Mouse (Mus musculus) heart, embryonic 14.5 days (tissue): ENCODE results near the gene Htatip2. TPM values are rescaled to one million over a fixed set of nuclear protein-coding genes. Genes with fewer than 3 reads are reported as not detected.

ENCODE experiments used
- ATAC-seq: fragments of 200-750 bp; cut with Nextera tagmentation; 2 replicates; pipeline ENCODE4 v1.8.0; 2017; ENCODE audit warnings: low read depth, moderate TSS enrichment; ENCODE audit not compliant: insufficient number of reproducible peaks, insufficient read depth, low FRiP score
- H3K27ac ChIP-seq, 2 experiments: fragments of 200-500 bp in 1 of 2; fragments of 300-500 bp in 1 of 2; sonication (generic) in 1 of 2; replicated peaks in 1 of 2; 2 replicates each; pipeline ENCODE4 v1.5.1; 2012 to 2014; ENCODE audit warnings: low read depth in 2 of 2, low read length in 2 of 2, control low read depth in 1 of 2, mild to moderate bottlenecking in 1 of 2, mixed read lengths in 1 of 2; ENCODE audit not compliant: control insufficient read depth in 1 of 2, insufficient read depth in 1 of 2
- H3K27me3 ChIP-seq: fragments of 300-500 bp; sonication (generic); 2 replicates; pipeline ENCODE4 v1.6.1; 2014; ENCODE audit warnings: mild to moderate bottlenecking, low read length, control low read depth; ENCODE audit not compliant: control insufficient read depth, insufficient read depth
- H3K36me3 ChIP-seq: fragments of 300-500 bp; sonication (generic); 2 replicates; pipeline ENCODE4 v1.6.1; 2014; ENCODE audit warnings: mild to moderate bottlenecking, control low read depth, low read length, mixed read lengths; ENCODE audit not compliant: control insufficient read depth, insufficient read depth
- H3K4me1 ChIP-seq, 2 experiments: fragments of 200-500 bp in 1 of 2; fragments of 300-500 bp in 1 of 2; sonication (generic) in 1 of 2; 2 replicates each; pipeline ENCODE4 v1.6.1; 2012 to 2014; ENCODE audit warnings: low read length in 2 of 2, control low read depth in 1 of 2, mixed read lengths in 1 of 2; ENCODE audit not compliant: control insufficient read depth in 2 of 2, insufficient read depth in 2 of 2
- H3K4me2 ChIP-seq: fragments of 300-500 bp; sonication (generic); 2 replicates; pipeline ENCODE4 v1.6.1; 2014; ENCODE audit warnings: mild to moderate bottlenecking, low read length
- H3K4me3 ChIP-seq, 2 experiments: fragments of 200-500 bp in 1 of 2; fragments of 300-500 bp in 1 of 2; sonication (generic) in 1 of 2; 2 replicates each; pipeline ENCODE4 v1.5.1; 2012 to 2014; ENCODE audit warnings: low read length in 2 of 2, mild to moderate bottlenecking in 2 of 2, control low read depth in 1 of 2, low read depth in 1 of 2, moderate library complexity in 1 of 2; ENCODE audit not compliant: control insufficient read depth in 1 of 2, insufficient read depth in 1 of 2
- H3K9ac ChIP-seq: fragments of 300-500 bp; sonication (generic); 2 replicates; pipeline ENCODE4 v1.6.1; 2014; ENCODE audit warnings: mild to moderate bottlenecking, low read length
- H3K9me3 ChIP-seq: fragments of 300-500 bp; sonication (generic); 2 replicates; pipeline ENCODE4 v1.6.1; 2016; ENCODE audit warnings: low read length, control low read depth; ENCODE audit not compliant: control insufficient read depth
- WGBS: fragments of 180-500 bp; shearing (Covaris S2); extraction: QIAGEN DNeasy Blood & Tissue Kit; methylation state at CpG from one replicate; pipeline ENCODE4 v1.1.7; 2014; 5-methylcytosine and 5-hydroxymethylcytosine counted together
- polyA plus RNA-seq: library from polyadenylated mRNA; unstranded; fragments of >200 nt; fragmentation: Nextera tagmentation; extraction: Ambion mirVana; gene quantifications from 2 replicates; pipeline ENCODE4 v1.2.1, GENCODE M21; 2014

The Htatip2 gene
- polyA plus RNA-seq, 1 experiment from 2014 or later = 14.9 TPM

- Histone ChIP-seq H3K36me3 (0 out of 2 replicates have a peak, but pooled peaks cover 3% of the 10 kb centered on the region), H3K4me3 (no peak overlapping the region), H3K9me3 (no peaks in the 10 kb centered on the region), H3K27ac (no peak overlapping the region), H3K27me3 (no peaks in the 10 kb centered on the region), H3K9ac (no peak overlapping the region), H3K4me1 (peaks cover 5 to 7% of the 10 kb centered on the region in 2 experiments; a peak in 3 of 4 replicates), H3K4me2 (no peak overlapping the region)
- WGBS = 82% methylated on average over 2 of the region's 2 CpGs
- no peak for ATAC-seq
Observed at GRCm38 (mm10) chr7:49774396-49774795, 15.5 kb downstream of the Htatip2 start.

- no peak overlapping the region for H3K4me3 ChIP-seq
- no peak overlapping the region for H3K9ac ChIP-seq
- ATAC-seq = no peak
- H3K36me3 ChIP-seq = peaks cover 24% of the 10 kb centered on the region
- H3K9me3 ChIP-seq = no peaks in the 10 kb centered on the region
- H3K4me1 ChIP-seq = peaks cover 5 to 15% of the 10 kb centered on the region in 2 experiments; a peak in 3 of 4 replicates
- H3K27me3 ChIP-seq = no peaks in the 10 kb centered on the region
- no peak overlapping the region for H3K4me2 ChIP-seq
- H3K27ac ChIP-seq = no peak overlapping the region
- WGBS = 31% methylated on average over 3 of the region's 3 CpGs
Observed at GRCm38 (mm10) chr7:49777585-49777984, 18.7 kb downstream of the Htatip2 start.

- Histone ChIP-seq H3K27ac (peak within 1 kb of the TSS; percentile 25 to 64; a peak in 2 of 4 replicates), H3K4me3 (peak within 1 kb of the TSS; percentile 68 to 73), H3K36me3 (peaks cover 30% of the 10 kb centered on the region), H3K9me3 (no peaks in the 10 kb centered on the region), H3K27me3 (no peaks in the 10 kb centered on the region), H3K4me1 (peaks cover 5 to 15% of the 10 kb centered on the region in 2 experiments; a peak in 3 of 4 replicates), H3K9ac (peak within 1 kb of the TSS; percentile 76), H3K4me2 (peak within 1 kb of the TSS; percentile 72)
- ATAC-seq = peak; percentile 95
- WGBS = under 1% methylated on average over 67 of the region's 92 CpGs
Observed at GRCm38 (mm10) chr7:49778114-49778901, 19.4 kb downstream of the Htatip2 start, which contains the start of gene Prmt3. Gene Prmt3, plus strand, starts transcription at chr7:49778346.

- H3K9ac ChIP-seq = peak overlapping the region; percentile 76
- WGBS = 80% methylated on average over 12 of the region's 12 CpGs
- H3K4me1 ChIP-seq = peaks cover 5 to 15% of the 10 kb centered on the region in 2 experiments; a peak in 3 of 4 replicates
- no peaks in the 10 kb centered on the region for H3K9me3 ChIP-seq
- no peak for ATAC-seq
- peak overlapping the region; percentile 68 to 73 for H3K4me3 ChIP-seq
- H3K27ac ChIP-seq = peak overlapping the region in 1 of 2 experiments; percentile 64; a peak in 1 of 4 replicates
- peak overlapping the region; percentile 72 for H3K4me2 ChIP-seq
- H3K36me3 ChIP-seq = peaks cover 35% of the 10 kb centered on the region
- H3K27me3 ChIP-seq = no peaks in the 10 kb centered on the region
Observed at GRCm38 (mm10) chr7:49778904-49779615, 20.1 kb downstream of the Htatip2 start.

- no peak for ATAC-seq
- WGBS = 94% methylated on average over 2 of the region's 2 CpGs
- peaks cover 74% of the 10 kb centered on the region for H3K36me3 ChIP-seq
Observed at GRCm38 (mm10) chr7:49783017-49783416, 24.1 kb downstream of the Htatip2 start.

GRCm38 (mm10) chr7:49785141-49785540 lies 26.2 kb downstream of the Htatip2 start:
- no peaks in the 10 kb centered on the region for H3K9me3 ChIP-seq
- H3K27me3 ChIP-seq = no peaks in the 10 kb centered on the region
- peaks cover 0 to 1% of the 10 kb centered on the region in 2 experiments; a peak in 1 of 4 replicates for H3K4me1 ChIP-seq
- no peak for ATAC-seq
- peaks cover 90% of the 10 kb centered on the region for H3K36me3 ChIP-seq
- 92% methylated on average over 7 of the region's 7 CpGs for WGBS
- no peak overlapping the region for H3K4me2 ChIP-seq
- no peak overlapping the region for H3K4me3 ChIP-seq
- no peak overlapping the region for H3K9ac ChIP-seq
- H3K27ac ChIP-seq = no peak overlapping the region

More at GRCm38 (mm10) chr7:49783017-49783416, 24.1 kb downstream of the Htatip2 start:
- peaks cover 5 to 15% of the 10 kb centered on the region in 2 experiments; a peak in 3 of 4 replicates for H3K4me1 ChIP-seq
- H3K9ac ChIP-seq = no peak overlapping the region
- H3K27ac ChIP-seq = no peak overlapping the region
- no peak overlapping the region for H3K4me3 ChIP-seq
- no peaks in the 10 kb centered on the region for H3K27me3 ChIP-seq
- H3K9me3 ChIP-seq = no peaks in the 10 kb centered on the region
- no peak overlapping the region for H3K4me2 ChIP-seq

GRCm38 (mm10) chr7:49786618-49787382 lies 27.9 kb downstream of the Htatip2 start:
- peaks cover 93% of the 10 kb centered on the region for H3K36me3 ChIP-seq
- no peak overlapping the region for H3K27ac ChIP-seq
- H3K4me2 ChIP-seq = no peak overlapping the region
- H3K4me3 ChIP-seq = no peak overlapping the region
- ATAC-seq = no peak
- no peaks in the 10 kb centered on the region for H3K9me3 ChIP-seq
- no peaks in the 10 kb centered on the region for H3K27me3 ChIP-seq
- 68% methylated on average over 12 of the region's 12 CpGs for WGBS
- H3K4me1 ChIP-seq = no peaks in the 10 kb centered on the region
- H3K9ac ChIP-seq = no peak overlapping the region
